Mouse (Mus musculus): ENCODE measurements around the gene Bach2.

DNA sequence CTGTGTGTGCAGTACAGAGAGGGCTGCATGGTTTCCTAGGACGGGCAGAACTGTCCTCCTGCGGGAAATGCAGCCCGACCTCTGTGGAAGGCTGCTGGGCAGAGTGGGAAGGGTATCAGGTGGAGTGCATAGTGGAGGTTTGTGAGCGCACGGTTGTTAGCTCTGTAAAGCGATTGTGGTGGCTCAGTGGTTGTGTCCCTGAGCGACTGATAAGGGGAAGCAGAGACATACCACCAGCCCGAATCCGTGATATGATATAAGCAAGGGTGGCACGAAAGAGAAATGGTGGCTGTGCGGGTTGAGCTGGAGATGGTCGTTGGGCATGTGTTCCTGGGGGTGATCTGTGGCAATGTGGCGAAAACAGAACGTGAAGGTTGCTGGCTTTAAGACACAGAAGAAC, 147.0 kb downstream of the Bach2 start:
- no peak for TF ChIP-seq CTCF (IDR thresholded peaks at IDR 0.05; ENCODE audit: control insufficient read depth, insufficient read depth, insufficient read length)
- TF ChIP-seq USF1 (IDR thresholded peaks at IDR 0.05; ENCODE audit: low read depth) = no peak
- TF ChIP-seq CEBPB (IDR thresholded peaks at IDR 0.05; ENCODE audit: low read depth) = no peak
- no peak for TF ChIP-seq MYOG (IDR thresholded peaks at IDR 0.05; ENCODE audit: control insufficient read depth, extremely low read depth, insufficient read length)
- no peak for TF ChIP-seq MAX (IDR thresholded peaks at IDR 0.05)
- TF ChIP-seq MYOD1 (IDR thresholded peaks at IDR 0.05; ENCODE audit: control insufficient read depth, insufficient read length, low read depth) = no peak

All from C2C12 (cell line).